Mouse (Mus musculus): ENCODE data around the gene Cdc40.
"Not testable (repeated sequence)": the region's sequence is repeated elsewhere in the genome, so short reads cannot be mapped to it uniquely, and the experiment has no call there.

Gene Cdc40

DNA sequence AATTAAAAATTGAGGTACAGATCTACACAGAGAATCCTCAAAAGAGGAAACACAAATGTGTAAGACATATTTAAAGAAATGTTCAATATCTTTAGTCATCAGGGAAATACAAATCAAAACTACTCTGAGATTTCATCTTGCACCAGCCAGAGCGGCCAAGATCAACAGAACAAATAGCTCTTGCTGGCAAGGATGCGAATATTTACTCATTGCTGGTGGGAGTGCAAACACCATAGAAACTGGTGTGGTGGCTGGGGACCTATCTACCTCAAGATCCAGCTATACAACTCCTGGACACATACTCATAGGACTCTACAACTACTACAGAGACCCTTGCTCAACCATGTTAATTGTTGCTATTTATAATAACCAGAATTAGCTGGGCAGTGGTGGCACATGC lies 11.8 kb downstream of the Cdc40 start:
- DNase-seq (ENCODE audit: extremely low spot score, low read depth, low spot score), result no peak

DNA sequence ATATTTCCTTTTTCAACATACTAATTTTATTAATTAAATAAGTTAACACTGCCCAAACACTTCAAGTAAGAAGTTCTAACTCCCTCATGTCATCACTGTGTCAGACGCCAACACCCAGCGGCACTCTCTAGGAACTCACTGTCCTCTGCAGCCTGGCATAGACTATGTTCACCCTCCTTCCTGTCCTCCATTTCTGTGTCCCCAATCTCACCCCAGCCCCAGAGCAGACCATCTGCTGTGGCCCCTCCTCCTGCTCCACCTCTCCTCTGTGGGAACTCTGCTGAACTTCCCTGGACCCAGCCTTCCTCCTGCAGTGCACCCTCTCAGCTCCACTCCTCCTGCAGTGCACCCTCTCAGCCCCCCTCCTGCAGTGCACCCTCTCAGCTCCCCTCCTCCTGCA lies 15.0 kb downstream of the Cdc40 start:
- DNase-seq (ENCODE audit: extremely low spot score, low read depth, low spot score), result no peak

DNA sequence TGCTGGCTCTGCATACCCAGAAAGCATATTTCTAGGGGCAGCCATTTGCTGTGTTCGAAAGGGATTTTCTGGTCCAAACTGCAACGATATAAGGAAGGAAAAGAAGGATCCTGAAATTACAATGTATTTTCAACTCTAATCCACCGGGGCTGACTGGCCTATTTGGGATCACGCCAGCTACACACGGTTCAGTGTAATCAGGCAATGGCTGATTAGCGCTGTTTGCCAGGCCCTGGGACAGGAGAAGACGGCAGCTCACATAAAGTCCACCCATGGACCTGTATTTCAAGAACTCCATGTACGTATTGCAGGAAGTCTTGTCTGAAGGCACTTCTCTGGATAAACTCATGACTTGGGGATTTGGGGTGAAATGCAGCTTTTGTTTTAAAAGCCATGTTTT lies 25.5 kb downstream of the Cdc40 start:
- no peak for DNase-seq (ENCODE audit: extremely low spot score, low read depth, low spot score)

DNA sequence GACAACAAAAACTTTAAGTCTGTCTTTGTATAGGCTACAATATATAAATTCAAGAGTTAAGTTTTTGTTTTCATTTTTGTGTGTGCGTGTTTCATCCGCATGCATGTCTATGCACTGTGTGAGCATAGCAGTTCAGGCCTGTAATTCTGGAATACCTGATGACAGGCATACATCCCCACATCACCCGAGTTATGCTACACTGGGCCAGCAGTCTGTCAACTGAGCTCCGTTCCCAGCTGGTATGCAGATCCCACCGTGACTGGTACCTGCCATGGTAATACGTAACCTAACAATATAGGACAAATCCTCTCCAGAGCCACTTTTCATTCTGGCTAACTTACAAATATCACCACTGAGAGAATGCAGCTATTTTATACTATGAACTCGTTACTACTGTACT lies 26.4 kb downstream of the Cdc40 start:
- DNase-seq (ENCODE audit: extremely low spot score, low read depth, low spot score), result no peak

DNA sequence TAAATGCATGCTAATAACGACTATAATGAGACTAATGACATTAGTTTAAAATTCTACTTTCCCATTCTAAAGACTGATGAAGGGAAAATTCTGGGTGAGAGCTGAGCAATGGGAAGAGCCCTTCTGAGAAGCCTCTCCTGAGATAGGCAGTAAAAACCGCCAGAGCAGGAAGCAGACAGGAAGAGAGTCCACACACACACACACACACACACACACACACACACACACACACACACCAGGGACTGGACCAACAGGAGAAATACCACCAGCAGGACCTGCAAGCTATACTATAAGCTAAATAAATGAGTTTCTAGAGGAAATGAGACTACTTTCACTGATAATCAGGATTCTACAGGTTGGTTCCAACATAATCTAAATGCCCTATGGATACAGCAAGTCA lies 27.5 kb downstream of the Cdc40 start:
- DNase-seq (ENCODE audit: extremely low spot score, low read depth, low spot score), result no peak

DNA sequence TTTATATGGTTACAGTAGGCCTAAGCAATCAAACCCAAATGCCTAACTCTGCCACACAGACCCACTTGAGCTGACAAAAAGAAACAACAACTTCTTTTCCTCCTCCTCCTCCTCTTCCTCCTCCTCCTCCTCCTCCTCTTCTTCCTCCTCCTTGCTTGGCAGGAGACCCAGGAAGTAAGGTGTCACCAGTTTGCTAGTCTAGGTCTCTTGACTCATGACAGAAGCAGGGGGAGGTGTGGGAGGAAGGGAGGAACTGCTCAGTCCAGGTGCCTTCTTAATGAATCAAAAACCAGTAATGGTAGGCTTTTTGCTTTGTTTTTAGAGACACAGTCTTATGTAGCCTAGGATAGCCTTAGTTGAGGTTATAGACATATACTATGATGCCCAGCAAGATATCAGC lies 32.0 kb downstream of the Cdc40 start:
- DNase-seq (ENCODE audit: extremely low spot score, low read depth, low spot score), result no peak

DNA sequence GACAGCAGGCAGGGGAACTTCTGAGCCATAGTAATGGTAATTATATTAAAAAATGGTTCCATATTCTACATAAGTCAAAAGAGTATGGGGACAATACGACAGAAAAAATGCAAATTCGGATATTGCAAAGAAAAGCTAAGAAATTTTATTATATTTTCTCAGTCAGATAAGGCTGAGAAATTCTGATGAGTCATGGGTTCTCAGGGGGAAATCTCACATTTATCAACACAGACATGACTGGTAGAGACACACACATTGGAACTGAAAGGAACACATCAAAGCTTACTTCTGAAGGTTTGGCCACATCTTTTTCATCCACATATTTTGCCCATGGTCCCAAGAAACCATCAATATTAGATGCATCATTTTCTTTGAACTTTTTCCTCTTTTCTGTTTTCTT lies 32.5 kb downstream of the Cdc40 start:
- DNase-seq (ENCODE audit: extremely low spot score, low read depth, low spot score), result no peak

DNA sequence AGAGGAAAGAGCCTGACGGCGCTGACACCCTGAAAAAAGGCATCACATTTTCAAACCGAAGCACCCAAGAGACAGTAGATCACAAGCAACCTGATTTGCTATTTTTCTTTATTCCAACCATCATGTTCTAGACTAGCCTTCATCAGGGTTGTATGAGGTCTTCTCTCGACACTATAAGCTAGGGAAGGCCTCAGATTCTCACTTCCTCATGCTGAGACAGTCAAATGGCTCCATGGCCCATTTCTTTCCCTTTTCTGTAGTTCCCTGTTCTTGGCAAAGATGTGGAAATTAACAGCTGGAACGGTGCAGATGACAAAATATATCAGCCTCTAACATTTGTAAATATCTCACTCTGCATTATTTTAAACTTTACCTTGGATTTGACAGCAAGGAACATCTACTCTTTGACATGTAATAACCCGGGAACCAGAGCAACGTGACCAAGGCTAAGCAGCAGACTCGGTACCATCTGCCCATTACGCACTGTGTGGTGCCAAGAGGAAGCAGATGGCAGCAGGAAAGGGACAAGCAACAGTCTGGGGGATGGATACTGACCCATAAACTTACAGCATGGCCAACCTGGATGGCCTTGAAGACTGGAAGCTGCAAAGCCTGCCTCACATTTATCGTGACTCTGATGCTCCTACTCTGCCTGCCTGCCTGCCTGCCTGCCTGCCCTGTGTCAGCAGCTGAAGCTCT lies 35.8 kb downstream of the Cdc40 start:
- no peak for DNase-seq (ENCODE audit: extremely low spot score, low read depth, low spot score)

DNA sequence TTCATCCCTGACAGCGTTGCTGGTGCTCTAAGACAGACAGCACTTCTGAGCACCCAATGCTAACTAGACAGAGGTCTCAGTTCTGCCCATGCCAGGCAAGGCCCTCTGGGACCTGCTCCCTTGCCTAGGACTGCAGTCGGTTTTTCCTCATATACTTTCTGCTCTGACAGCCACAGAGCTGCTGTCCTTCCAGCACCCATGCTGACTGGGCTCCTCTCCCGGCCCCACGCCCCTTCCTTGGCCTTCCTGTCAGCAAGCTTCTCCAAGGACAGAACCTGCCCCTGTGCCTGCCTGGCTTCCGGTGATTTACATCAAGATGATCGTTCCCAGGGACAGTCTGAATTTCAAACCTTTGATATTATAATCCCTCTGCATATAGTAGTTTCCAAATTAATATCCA lies 37.5 kb downstream of the Cdc40 start:
- DNase-seq (ENCODE audit: extremely low spot score, low read depth, low spot score), result no peak

DNA sequence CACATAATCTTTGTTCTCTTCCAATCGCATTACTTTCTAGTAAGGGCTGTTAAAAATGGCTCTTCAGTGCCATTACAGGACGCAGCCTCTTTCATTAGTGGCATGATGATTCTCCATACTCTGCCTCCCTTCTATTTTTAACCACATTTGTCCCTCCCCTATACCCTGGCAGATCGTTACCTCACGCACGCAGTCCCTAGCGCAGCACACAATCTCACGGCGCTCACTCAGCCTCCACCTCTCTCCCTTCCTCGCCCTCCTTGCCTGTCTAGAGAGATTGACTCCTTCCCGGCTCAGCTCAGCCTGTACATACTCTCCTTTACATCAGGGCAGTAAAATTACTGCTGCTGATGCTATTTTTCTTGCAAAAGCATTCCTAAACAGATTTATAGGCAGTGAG lies 38.6 kb downstream of the Cdc40 start:
- no peak for DNase-seq (ENCODE audit: extremely low spot score, low read depth, low spot score)

DNA sequence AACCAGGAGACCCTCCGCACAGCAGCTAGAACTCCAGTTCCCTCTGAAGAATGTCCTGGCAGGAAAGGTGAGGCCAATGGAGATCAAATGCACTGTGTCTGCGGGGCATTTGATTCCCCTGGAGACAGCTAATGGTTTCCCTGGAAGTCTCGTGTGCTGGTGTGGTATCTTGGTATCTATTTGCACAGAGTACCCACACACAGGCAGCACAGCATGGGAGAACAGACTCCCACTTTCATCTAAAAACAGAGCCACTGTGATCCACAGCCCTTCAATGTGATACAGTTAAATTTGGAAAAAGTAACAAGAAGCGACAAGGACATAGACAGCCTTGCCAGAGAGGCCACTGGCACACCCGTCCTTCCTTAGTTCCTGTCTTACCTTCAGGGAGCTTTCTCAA lies 39.3 kb downstream of the Cdc40 start:
- DNase-seq (ENCODE audit: extremely low spot score, low read depth, low spot score), result no peak

DNA sequence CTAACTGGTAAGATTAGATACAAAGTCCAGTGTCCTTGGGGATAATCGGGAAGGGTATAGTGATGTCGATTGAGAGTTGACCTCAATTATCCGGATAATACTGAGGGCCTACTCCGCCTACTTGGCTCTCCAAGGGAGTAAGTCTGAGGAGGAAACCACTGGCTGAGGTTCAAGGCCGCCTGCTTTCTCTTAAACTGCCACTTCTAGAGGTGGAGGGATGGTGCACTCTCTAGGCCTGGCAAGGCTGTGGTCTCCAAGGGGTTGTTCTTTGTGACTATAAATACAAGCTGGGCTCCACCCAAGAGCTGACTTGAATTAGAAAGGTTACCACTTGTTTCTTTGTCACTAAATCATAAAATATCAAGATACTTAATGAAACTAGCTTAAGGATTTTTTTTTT lies 43.0 kb downstream of the Cdc40 start:
- DNase-seq (ENCODE audit: extremely low spot score, low read depth, low spot score), result no peak

DNA sequence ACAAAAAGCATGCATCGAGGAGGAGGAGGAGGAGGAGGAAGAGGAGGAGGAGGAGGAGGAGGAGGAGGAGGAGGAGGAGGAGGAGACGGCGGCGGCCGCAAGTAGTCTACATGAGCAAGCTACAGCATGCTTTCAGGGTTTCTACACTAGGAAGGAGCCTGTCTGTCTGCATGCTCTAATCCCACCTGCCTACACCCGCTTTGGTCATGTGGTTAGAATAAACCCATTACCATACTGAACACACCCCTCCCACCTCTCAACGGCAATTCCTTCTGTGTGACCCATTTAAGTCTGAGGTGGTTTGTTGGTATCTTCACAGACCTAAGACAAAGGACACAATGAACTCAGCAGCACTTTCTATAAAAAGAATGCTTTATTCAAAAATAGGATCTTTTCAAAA lies 51.8 kb downstream of the Cdc40 start:
- no peak for DNase-seq (ENCODE audit: extremely low spot score, low read depth, low spot score)

DNA sequence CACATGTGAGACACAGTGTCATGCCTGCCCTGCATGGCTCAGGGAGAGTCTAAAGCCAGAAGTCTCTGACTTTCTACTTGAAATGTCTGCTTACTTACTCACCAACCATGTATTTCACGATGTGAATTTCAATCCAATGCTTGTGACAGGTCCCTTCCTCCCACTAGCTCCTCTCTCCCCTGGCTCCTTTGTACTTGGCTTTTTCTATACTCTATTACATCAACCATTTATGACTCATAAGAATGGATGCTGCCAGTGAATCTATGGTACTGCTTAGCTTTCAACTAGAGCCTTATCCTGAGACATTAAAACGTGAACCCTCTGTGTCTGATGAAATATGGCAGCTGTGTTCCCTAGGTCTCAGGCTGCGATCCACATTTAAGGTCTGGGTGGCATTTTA lies 52.8 kb downstream of the Cdc40 start:
- no peak for DNase-seq (ENCODE audit: extremely low spot score, low read depth, low spot score)

DNA sequence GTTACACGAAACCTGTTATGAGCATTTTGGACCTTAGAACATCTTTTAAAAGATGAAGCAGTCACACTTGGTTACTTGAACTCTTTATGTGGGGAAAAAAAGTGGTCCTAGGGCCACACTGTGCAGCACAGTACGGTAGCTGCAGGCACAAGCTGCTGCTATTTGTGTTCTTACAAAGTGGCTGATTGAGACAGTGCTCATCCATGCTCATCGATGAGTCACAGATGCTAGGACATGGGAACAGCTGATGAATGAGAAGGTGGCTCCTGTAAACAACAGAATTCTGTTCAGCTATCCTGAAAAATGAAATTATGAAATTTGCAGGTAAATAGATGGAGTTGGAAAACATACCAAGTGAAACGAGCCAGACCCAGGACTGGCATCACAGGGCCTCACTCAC lies 55.4 kb downstream of the Cdc40 start:
- DNase-seq (ENCODE audit: extremely low spot score, low read depth, low spot score), result no peak

DNA sequence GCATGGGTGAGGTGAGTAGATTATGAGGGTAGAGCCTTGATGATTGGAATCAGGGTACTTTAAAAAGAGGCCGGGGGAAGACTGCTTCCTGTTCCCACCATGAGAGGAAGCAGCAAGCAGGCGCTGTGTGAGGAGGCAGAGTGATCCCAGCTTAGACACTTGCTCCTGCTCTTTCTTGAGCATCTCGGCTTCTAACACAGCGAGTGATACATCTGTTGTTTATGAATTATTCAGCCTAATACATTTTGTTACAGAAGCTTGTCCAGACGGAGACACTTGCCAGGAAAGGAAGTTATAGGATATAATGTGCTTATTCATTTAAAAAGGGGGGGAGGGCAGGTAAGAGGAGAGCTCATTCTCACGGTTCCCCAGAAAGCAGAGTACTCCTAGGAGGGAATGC lies 57.2 kb downstream of the Cdc40 start:
- no peak for DNase-seq (ENCODE audit: extremely low spot score, low read depth, low spot score)

DNA sequence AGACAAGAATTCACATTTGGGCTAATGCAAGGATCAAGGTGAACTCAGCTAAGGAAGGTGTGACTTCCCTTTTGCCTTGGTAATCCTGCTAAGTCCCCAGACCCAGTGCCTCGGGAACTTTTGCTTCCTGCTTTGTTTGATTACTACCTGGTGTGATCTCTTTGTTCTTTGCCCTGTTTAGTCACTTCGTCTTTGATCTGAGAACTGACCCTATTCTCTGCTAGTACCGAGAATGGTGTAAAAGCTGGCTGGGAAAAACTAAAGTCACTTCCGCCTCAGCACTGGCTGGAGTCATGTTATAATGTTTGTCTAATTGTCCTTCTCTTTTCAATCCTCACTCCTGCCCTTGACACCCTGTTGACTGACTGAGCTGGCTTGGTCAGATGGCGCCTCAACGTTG lies 66.6 kb downstream of the Cdc40 start:
- no peak for DNase-seq (ENCODE audit: extremely low spot score, low read depth, low spot score)

DNA sequence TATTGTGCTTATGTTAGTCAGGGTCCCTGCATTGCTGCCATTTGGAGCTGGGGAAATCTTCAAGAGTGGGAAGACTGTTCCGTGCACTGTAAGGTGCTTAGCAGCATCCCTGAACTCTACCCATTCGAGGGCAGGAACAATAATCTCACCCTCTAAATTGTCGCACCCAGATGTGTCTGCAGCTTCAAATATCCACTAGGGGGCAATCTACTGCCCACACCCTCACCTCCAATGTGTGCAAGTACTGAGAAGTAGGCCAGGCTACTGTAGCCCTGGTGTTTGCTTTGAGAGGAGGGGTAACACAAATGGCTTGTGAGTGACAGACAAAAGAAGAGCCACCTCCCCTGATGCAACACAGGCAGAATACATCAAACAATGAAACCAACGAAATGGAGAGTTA lies 69.5 kb downstream of the Cdc40 start:
- no peak for DNase-seq (ENCODE audit: extremely low spot score, low read depth, low spot score)

DNA sequence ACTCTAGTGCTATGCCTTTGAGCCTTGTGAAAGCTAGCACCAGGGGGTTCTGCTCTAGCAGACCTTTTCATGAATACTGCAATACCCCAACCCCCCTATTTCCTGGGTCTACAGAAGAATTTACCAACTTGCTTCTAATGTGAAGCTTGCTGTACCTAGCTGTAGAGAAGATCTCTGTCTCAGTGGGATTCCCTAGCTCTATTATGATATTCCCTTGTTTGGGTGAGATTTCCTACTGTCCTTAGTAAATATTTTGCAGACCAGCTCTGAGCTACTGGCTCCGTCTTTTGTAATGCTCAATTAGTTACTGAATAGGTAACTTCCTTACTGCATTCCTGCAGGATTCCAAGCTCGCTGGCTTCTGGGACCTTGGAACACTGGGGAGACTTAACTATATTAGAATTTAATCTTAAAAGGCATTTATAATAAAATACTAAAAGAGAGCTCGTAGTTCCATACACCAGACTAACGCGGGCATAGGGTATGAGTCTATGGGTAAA lies 73.7 kb downstream of the Cdc40 start:
- not testable (repeated sequence) for DNase-seq (ENCODE audit: extremely low spot score, low read depth, low spot score)

DNA sequence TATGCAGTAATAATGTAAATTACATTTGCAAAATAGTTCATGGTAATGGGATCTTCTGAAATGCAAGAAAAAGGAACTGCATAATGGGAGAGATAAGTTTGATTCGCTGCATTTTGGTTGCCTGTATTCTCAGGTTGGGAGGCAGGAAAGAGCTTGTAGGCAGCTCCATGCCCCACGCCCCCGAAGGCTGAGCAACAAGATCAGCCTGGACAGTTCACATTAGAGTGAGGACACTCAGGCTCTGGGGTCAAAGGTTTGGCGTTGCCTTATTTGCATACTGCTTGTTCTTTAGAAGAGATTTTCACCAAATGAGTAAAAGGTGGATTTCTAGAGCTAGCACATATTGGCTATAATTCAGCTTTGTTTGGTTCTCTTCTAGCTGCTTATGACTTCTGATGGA lies 76.9 kb downstream of the Cdc40 start:
- no peak for DNase-seq (ENCODE audit: extremely low spot score, low read depth, low spot score)

DNA sequence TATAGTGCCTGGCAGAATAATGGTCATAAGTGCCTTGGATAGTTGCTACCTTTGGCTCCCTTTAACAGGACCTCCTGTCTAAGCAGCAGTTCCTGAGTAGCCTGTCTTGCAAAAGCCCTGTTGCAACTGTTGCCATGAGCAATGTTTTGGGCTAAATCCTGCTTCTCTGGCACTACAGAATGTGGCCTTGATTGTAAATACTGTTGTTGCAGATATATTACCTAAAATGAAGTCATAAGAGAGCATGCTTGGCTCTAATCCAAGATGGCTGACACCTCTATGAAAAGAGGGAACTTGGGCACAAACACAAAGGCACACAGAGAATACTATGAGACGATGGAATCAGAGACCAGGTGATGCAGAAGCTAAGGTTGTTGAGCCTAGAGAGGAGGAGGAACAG lies 77.9 kb downstream of the Cdc40 start:
- DNase-seq (ENCODE audit: extremely low spot score, low read depth, low spot score), result no peak

DNA sequence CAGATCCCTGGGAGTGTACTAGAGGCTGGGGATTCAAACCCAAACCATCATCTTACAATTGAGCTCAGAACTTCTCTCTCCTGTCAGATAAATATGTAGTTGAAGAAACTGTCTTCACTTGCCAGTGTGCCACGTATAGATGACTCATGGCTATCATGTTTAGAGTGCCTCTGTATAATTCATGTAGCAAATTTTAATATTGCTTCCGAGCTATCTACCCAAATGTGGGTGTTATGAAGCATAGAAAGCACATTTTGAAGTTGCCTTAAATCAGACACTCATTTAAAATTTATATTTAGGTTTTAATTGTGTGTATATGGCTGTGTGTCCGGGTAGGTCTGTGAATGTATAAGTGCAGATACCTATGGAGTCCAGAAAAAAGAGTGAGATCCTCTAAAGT lies 91.0 kb downstream of the Cdc40 start:
- DNase-seq (ENCODE audit: extremely low spot score, low read depth, low spot score), result no peak

DNA sequence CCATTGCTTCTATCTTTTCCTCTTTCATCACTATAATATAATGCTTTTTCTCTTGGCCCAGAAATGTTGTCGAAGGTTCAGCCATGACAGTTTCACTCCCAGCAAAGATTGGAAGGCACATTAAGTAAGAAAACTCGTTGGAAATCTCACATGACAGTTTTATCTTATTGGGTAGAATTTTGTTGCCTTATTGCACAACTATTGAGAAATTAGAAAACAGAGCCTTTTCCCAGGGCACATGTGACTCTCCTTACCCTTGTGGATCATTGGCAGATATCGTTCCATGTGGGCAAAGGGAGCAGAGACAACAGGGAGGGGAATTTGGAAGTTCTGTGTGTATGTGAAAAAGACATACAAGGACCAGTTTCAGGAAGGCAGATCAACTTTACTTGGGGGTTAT lies 92.7 kb downstream of the Cdc40 start:
- no peak for DNase-seq (ENCODE audit: extremely low spot score, low read depth, low spot score)

Measured in hindlimb bud, embryonic 11.5 days (tissue).